Mouse (Mus musculus) cerebellum, adult 2 months (tissue): ENCODE results near the gene Atxn2l. TPM values are rescaled to one million over a fixed set of nuclear protein-coding genes. Genes with fewer than 3 reads are reported as not detected.

Experiments used
- DNase-seq, 2 experiments: peaks; one replicate each; pipeline ENCODE4 v3.0.0; 2021
- H3K27ac ChIP-seq: fragments of 200-500 bp; 2 replicates; pipeline ENCODE4 v1.5.1; 2012; ENCODE audit warnings: low read length, control low read depth, inconsistent platforms; ENCODE audit not compliant: insufficient read depth
- H3K27me3 ChIP-seq: fragments of 200-500 bp; 2 replicates; pipeline ENCODE4 v1.6.1; 2012; ENCODE audit warnings: inconsistent platforms, mild to moderate bottlenecking, low read length, moderate library complexity; ENCODE audit not compliant: control insufficient read depth, insufficient read depth
- H3K4me1 ChIP-seq: fragments of 200-500 bp; 2 replicates; pipeline ENCODE4 v1.6.1; 2011; ENCODE audit warnings: low read length; ENCODE audit not compliant: control insufficient read depth, insufficient read depth
- H3K4me3 ChIP-seq: fragments of 200-500 bp; replicated peaks from 2 replicates; pipeline ENCODE3; 2011; ENCODE audit warnings: mild to moderate bottlenecking, low read depth, low read length, control low read depth; ENCODE audit not compliant: insufficient read depth
- CTCF ChIP-seq: fragments of 200-500 bp; IDR thresholded peaks from 2 replicates; pipeline ENCODE4 v1.5.1; 2011; ENCODE audit warnings: low read depth, mild to moderate bottlenecking, control low read depth, low read length, moderate library complexity, borderline replicate concordance; ENCODE audit not compliant: insufficient read depth
- POLR2A ChIP-seq: fragments of 200-500 bp; IDR thresholded peaks from 2 replicates; pipeline ENCODE4 v1.6.1; 2011; ENCODE audit warnings: low read length, control low read depth, borderline replicate concordance; ENCODE audit not compliant: insufficient read depth
- WGBS: fragments of 180-500 bp; shearing (Covaris S2); methylation state at CpG from one replicate; pipeline ENCODE4 v1.1.7; 2018; 5-methylcytosine and 5-hydroxymethylcytosine counted together
- polyA plus RNA-seq: library from polyadenylated mRNA; depleted of rRNA; stranded (reverse); fragments of >200 nt; gene quantifications from 2 replicates; pipeline ENCODE4 v1.2.3, GENCODE M21; 2012

Atxn2l gene
- polyA plus RNA-seq, 1 experiment = 139 TPM

DNA sequence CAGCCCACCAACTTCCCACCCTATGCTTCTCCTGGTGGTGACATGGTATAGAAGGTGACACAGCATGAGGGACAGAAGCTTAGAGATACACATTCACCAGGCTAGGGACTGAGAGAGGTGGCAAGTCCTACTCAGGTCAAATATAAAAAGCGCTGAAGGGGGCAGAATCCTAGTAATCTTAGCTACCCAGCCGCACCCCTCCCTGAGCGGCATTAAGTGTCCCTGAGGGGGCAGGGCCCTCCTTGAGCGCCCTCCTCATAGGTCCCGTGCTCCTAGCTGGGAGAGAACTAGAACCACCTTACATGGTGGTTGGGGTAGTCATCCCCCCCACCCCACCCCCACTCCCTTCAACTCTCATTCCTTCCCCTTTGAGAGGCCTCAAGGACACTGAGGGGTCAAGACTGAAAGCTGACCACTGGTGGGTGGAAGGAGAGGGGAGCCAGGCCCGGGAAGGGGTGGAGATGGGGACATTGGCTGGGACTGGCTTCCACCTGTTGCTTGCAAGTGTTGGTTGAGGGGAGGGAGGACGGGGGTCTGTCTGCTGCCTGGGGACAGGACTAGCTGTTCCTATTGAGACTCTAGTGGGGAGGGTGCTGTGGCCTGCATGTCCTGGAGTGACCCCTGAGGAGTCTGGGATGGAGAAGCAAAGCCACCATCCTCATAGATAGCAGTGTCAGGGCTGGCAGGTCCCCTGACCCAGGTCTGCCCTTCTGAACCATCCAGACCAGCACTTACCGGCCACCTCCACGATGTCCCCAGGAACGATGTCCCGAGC, 44.2 kb downstream of the Atxn2l start:
- no peak for TF ChIP-seq POLR2A
- Histone ChIP-seq H3K4me1 (no peaks in the 10 kb centered on the region), H3K27me3 (no peaks in the 10 kb centered on the region; the same call in 1 of the 2 replicates), H3K27ac (no peak overlapping the region), H3K4me3 (no peak overlapping the region)
- DNase-seq = no peak
- WGBS = 71% methylated on average over 11 of the region's 11 CpGs

DNA sequence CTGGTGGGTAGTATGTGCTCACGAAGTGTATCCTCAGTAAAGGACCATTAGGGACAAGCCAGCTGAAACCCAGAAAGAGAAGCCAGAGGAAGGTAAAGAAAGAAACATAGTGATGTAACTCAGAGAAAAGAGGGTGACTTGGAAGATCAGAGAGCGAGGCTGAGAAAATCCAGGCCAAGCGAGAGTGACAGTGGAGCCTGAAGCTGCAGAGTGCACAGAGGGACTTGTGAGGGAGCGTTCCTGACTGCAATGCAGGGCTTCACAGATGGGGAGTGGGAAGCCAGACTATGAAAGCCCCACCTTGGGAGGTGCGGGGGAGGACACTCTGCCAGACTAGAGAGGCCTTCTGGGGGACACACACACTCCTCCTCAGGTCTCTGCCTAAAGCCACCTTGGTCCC, 45.0 kb downstream of the Atxn2l start:
- H3K4me1 ChIP-seq = no peaks in the 10 kb centered on the region
- TF ChIP-seq POLR2A (no peak), CTCF (no peak)
- no peak for DNase-seq
- 71% methylated on average over 5 of the region's 5 CpGs for WGBS
- H3K4me3 ChIP-seq = no peak overlapping the region
- H3K27me3 ChIP-seq = no peaks in the 10 kb centered on the region; the same call in 1 of the 2 replicates
- H3K27ac ChIP-seq = no peak overlapping the region

DNA sequence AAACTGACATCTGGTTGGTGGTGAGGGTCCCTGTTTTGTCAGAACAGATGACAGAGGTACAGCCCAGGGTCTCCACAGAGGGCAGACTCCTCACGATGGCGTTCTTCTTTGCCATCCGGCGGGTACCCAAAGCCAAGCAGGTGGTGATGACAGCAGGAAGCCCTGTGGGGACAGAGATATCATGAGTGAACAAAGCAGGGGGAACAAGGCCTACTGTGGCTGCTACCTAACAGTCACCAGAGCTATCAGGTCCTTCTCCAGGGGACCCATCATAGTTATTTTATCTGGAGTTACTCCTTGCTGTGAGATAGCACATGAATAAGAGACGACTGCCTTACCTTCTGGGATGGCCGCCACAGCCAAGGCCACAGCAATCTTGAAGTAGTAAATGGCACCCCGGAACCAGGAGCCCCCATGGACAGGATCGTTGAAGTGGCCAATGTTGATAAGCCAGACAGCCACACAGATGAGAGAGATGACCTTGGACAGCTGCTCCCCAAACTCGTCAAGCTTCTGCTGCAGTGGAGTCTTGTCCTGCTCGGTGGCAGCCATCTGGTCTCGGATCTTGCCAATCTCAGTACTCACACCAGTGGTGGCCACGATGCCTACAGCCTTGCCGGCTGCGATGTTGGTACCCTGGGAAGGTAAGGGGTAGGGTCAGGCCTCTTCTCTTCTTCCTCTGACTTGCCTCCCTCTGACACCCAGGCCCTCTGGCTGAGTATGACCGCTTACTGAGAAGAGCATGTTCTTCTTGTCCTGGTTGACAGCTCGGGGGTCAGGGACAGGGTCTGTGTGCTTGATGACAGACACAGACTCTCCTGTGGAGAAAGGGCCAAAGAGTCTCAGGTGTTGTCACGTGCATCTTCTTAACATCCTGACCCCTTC, 46.6 kb downstream of the Atxn2l start:
- no peaks in the 10 kb centered on the region for H3K4me1 ChIP-seq
- no peak overlapping the region for H3K27ac ChIP-seq
- no peak overlapping the region for H3K4me3 ChIP-seq
- 53% methylated on average over 17 of the region's 17 CpGs for WGBS
- no peak for DNase-seq
- TF ChIP-seq POLR2A = no peak
- TF ChIP-seq CTCF = no peak
- H3K27me3 ChIP-seq = no peaks in the 10 kb centered on the region

DNA sequence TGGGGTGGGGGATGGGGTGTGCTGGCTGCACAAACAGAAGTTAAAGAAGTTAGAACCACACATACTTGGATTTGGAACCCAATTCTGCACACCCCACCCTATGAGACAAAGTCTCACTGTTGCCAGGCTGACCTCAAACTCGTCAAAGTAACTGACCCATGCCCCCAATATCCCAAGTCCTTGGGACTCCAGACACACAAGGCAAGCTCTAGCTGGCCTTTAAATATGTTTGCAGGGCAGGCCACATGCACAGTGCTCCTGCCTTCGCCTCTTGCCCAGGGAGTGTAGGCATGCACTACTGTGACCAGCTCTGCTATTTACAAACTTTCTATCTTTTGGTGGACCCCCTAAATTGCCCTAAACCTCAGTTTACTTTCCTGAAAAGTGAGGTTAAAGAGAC, 48.0 kb downstream of the Atxn2l start:
- DNase-seq = no peak
- no peak overlapping the region for H3K4me3 ChIP-seq
- 67% methylated on average over 2 of the region's 2 CpGs for WGBS
- no peaks in the 10 kb centered on the region for H3K27me3 ChIP-seq
- no peak for TF ChIP-seq CTCF
- TF ChIP-seq POLR2A = no peak
- H3K4me1 ChIP-seq = no peaks in the 10 kb centered on the region
- no peak overlapping the region for H3K27ac ChIP-seq

DNA sequence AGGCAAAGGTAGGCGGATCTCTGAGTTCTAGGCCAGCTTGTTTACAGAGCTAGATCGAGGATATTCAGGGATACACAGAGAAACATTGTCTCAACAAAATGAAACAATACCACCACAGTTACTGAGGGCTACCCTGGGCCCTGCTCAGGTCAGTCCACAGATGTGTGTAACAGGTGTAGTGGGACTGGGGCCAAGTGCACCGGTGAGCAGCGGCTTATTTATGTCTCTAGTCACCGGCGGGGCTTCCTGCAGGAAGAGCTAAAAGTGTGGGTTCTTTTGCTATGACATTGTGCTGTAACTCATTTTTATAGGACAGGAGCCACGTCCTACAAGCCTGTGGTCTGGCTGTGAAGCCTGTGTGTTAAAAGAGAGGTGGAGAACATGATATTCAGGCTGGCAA, 49.4 kb downstream of the Atxn2l start:
- TF ChIP-seq POLR2A (no peak), CTCF (no peak)
- Histone ChIP-seq H3K27me3 (no peaks in the 10 kb centered on the region), H3K27ac (no peak overlapping the region), H3K4me1 (no peaks in the 10 kb centered on the region), H3K4me3 (no peak overlapping the region)
- DNase-seq = no peak
- WGBS = 64% methylated on average over 7 of the region's 7 CpGs

DNA sequence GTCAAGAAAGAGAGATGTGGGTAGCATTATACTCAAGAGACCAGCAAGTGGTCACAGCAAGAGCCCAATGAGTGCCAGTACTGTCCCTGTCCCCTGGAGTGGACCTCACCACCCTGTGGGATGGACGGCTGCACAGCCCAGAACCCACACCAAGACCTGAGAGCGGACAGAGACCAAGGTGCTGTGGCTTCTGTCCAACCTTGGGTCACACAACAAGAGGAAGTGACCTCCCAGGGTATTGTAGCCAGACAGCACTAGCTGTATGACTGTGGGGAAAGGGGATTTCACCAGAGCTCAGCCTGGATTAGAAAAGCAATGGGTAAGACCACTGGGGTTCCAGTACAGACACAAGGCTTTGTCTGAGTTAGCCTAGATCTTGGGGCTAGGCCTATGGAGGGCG, 51.0 kb downstream of the Atxn2l start:
- no peak for TF ChIP-seq CTCF
- TF ChIP-seq POLR2A = no peak
- 76% methylated on average over 3 of the region's 3 CpGs for WGBS
- Histone ChIP-seq H3K27me3 (no peaks in the 10 kb centered on the region), H3K4me1 (no peaks in the 10 kb centered on the region), H3K27ac (no peak overlapping the region), H3K4me3 (no peak overlapping the region)
- no peak for DNase-seq

DNA sequence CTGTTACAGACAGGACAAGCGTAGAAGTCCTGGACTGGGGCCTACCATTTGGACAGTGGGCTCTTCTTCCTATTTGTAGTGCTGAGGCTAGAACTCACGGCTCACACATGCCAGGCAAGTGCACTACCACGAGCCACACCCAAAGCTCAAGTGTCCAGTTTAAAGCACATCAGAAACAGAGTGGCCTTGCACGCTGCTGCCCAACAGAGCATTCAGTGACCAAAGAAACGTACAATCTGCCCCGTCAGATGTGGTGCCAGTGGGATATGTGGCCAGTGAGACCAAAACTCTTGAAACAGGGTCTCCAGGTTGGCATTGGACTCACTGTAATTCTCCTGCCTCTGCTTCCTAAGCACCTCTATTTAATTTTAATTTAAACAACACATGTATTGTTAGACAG, 52.6 kb downstream of the Atxn2l start:
- Histone ChIP-seq H3K4me3 (no peak overlapping the region), H3K27me3 (no peaks in the 10 kb centered on the region), H3K4me1 (no peaks in the 10 kb centered on the region), H3K27ac (no peak overlapping the region)
- WGBS = 84% methylated on average over 6 of the region's 6 CpGs
- no peak for DNase-seq
- TF ChIP-seq POLR2A (no peak), CTCF (no peak)

DNA sequence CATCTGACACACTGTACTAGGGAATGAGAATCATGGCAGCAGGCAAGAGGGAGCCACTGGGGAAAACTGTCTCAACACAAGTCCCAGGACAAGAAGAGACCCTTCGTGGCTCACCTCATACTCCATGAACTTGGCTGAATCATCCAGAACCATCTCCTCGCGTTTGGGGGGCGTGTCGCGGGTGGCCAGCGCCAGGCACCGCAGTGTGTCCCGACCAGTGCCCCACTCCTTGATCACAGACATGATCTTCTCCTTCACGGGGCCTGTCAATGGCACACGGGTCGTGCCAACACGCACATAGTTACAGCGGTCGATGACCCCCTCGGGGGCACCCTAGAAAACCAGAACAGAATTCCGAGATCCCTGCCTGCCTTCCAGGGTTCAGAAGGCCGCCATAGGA, 53.2 kb downstream of the Atxn2l start:
- H3K27ac ChIP-seq = no peak overlapping the region
- 85% methylated on average over 18 of the region's 18 CpGs for WGBS

More for the DNA sequence above, 53.2 kb downstream of the Atxn2l start:
- H3K4me1 ChIP-seq = no peaks in the 10 kb centered on the region
- TF ChIP-seq CTCF (no peak), POLR2A (no peak)
- no peaks in the 10 kb centered on the region for H3K27me3 ChIP-seq
- no peak overlapping the region for H3K4me3 ChIP-seq
- DNase-seq = no peak
